Mouse (Mus musculus) megakaryocyte-erythroid progenitor cell, adult 5-6 weeks (primary cell): ENCODE results near the gene Phf20. TPM values are rescaled to one million over a fixed set of nuclear protein-coding genes. Genes with fewer than 3 reads are reported as not detected.

ENCODE experiments used
- ATAC-seq: replicated peaks from 2 replicates; pipeline ENCODE4 v1.8.0; 2016; ENCODE audit warnings: mild to moderate bottlenecking, inconsistent platforms; ENCODE audit not compliant: severe bottlenecking, poor library complexity, low FRiP score, low TSS enrichment
- total RNA-seq, 2 experiments: library from RNA; stranded (forward) in 1 of 2; stranded (reverse) in 1 of 2; fragments of 200-1000, 215-1000 nt in 1 of 2; fragments of >200 nt in 1 of 2; fragmentation: Nextera tagmentation in 1 of 2; gene quantifications; 2 replicates each; pipeline ENCODE4 v1.2.3; 2014 to 2017

Phf20 gene
- total RNA-seq, 2 experiments from 2014 or later, result 31.5 to 56.1 TPM

DNA sequence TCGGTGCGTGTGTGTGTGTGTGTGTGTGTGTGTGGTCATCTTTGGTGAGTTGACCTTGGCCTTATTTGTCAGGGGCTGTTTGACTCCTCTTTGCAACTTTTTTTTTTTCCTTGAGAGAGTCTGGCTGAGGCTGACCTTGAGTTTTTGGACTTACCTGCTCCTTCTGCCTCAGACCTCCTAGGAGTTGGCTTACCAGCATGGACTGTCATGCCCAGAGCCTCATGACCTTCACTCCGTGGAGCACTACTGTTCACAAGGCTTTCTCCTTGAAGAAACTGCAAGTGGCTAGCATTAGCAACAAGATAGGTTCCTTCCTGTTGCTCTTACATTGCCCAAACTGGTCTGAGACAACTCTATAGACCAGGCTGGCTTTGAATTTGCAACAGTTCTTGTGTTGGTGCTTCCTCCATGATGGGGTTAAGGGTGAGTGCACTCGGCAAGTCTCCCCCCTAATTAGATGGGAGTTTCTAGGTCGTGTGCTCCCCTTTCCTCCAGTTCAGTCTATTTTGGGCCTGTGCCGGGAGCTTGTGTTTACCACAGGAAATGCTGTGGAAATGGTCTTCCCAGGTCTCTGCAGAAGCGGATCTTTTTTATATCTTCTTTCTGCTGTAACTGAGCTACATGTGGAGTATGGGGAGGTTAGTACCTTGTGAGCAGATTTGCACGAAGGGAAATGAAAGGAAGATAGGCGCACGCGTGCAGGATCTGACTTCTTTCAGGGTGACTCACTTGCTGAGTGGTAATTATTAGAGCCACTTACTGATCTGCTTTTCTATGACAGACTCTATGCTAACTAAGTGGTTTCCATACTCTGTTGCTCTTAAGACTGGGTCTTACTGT lies 61.9 kb downstream of the Phf20 start:
- no peak for ATAC-seq

DNA sequence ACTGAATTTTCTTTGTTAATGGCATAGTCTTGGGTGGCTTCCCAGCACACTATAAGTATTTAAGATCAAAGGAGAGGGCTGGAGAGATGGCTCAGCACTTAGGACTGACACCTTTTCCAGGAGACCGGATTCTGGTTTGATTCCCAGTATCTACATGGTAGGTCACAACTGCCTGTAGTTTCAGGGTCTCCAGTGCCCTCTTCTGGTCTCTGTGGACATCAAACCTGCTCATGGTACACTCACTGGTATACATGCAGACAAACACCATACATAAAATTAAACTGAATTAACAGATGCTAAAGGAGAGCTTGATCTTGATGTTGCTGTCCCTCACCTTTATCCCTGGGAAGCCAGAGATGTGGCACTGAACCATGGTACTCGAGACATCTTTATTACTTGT lies 64.7 kb downstream of the Phf20 start:
- no peak for ATAC-seq

DNA sequence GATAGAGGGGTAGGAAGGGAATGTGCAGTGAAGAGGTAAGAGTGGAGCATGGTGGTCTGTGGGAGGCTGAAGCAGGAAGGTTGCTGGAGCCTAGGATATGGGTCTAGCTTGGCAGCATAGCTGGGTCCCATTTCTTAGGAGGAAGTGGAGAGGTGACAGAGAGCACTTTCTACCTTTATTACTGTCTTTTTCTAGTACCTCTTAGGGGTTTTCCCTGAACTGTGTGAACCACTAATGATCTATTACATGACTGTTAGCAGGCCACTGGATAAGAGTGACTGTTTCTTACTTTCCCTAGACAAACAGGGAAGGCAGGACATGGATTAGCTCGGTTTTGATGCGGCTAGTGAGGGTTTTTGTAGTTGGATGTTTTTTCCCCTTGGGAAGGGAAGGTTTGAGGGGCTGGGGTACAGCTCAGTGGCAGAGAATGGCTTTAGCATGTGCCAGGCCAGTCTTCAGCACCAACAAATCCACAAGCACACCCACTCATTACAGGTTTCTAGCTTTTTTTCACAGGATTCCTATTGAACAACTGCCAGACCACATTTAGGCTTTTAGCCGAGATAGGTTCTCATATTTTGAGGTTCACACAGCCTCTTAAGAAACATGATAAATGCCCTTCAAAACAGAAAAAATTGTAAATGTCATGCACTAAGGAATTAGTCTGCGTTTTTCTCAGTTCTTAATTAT lies 67.1 kb downstream of the Phf20 start:
- ATAC-seq, result no peak

DNA sequence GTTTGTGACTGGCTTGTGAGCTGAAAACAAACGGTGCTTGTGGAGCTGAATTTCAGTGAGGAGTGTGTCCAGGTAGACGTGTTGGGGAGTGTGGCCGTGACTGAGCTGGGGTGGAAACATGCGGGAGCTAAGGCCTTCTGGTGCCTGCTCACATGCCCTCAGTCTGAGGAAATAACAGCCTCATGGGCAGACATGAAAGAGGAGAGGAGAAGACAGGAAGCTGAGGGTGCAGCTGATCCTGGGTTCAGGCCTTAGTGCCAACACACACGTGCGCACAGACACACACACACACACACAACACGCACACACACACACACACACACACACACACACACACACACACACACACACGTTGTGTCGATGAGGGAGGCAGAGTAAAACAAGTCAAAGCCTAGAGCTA lies 71.4 kb downstream of the Phf20 start:
- ATAC-seq, result no peak

DNA sequence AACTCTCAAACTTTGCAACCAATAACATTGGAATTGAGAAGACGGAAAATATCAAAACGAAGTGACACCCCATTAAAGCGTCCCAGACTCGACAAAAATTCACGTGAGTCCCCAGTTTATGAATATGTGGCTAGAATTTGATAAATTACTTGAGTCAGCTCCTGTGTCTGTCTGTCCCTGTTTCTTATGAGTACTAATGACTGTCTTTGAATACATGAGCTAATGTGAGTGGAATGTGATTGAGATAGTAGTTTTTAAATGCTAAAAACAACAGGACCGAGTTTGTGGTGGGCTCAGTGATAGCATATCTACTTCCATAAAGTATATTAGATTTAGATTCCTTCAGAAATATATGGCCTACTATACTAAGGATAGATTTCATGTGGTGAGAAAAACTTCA lies 76.3 kb downstream of the Phf20 start:
- no peak for ATAC-seq

DNA sequence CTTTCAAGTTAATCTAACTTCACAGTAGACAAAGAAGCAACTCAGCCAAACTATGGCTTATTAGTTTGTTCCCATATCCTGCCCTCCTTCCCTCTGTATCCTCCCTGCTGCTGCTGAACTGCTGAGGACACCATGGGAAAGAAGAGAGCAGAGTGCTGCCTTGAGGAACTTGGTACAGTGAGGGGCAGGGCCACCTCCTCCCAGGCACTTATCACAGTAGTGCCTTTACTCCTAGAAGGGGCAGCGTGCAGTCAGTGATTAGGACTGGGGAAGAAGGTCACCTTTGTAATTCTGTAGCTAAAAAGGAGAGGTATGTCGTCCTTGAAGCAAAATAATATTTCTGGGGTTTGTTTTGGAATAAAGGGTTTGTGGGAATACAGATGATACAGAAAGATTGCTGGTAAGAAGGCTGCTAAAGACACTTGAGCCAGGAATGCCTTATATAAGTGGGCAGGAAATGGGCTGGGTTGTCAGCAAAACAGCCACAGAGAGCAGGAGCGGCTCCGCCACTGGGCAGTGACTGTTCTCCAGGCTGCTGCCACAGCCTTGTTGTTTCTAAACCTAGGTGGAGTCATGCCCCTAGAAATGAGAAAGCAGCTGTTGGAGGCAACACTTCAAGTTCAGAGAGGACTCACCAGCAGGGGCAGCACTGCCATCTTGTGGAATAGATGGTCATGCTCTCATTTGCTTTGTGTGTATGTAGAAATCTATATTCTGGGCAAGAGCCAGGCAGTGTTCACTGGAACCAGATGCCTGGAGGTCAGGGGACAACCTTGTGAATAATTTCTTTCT lies 82.2 kb downstream of the Phf20 start:
- peak; percentile 93 for ATAC-seq

DNA sequence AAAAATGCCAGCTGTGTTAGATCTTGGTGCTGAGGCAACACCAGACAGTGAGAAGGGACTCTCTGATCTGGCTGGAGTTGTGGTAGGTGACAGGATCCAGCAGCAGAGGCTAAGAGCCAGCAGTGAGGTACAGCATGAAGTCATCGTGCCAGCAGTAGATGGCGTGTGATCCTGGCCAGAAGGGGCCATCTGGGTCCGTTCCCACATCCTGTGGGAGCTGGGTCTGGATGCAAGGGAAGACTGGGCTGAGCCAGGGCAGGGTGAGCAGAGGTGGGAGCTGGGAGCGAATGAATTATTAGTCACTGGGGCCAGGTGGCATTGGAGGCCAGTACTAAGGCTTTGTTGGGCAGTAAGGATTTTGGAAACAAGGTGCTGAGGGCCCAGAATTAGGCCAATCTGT lies 85.0 kb downstream of the Phf20 start:
- no peak for ATAC-seq

DNA sequence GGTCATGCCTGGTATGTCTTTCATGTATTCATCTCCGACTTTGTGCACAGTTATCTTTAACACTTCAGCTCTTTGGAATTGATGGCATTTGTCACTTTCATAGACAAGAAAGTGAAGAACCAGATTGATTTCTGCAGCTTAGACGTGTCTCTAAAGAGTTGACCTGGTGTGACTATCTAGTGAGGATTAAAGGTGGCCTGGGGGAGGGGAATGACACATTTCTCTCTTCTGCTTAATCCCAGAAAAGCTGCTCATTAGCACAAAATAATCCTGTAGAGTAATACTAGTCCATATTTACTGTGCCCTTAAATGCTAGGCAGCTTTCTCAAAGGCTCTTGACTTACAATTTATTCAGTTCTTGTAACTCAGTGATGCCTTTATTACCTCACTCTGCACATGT lies 88.9 kb downstream of the Phf20 start:
- ATAC-seq, result no peak

DNA sequence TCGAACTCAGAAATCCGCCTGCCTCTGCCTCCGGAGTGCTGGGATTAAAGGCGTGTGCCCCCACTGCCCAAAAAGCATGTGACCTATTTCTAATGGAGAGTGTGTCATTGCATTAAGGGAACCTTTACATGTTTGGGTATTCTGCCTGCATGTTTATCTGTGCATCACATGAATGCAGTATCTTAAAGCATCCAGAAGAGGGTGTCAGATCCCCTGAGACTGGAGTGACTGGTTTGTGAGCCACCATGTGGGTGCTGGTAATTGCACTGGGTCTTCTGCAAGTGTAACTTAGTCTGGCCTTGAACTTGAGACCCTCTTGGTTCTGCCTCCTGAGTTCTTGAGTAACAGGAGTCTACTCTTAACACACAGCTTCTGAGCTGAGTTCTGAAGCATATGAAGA lies 90.5 kb downstream of the Phf20 start:
- ATAC-seq, result no peak

DNA sequence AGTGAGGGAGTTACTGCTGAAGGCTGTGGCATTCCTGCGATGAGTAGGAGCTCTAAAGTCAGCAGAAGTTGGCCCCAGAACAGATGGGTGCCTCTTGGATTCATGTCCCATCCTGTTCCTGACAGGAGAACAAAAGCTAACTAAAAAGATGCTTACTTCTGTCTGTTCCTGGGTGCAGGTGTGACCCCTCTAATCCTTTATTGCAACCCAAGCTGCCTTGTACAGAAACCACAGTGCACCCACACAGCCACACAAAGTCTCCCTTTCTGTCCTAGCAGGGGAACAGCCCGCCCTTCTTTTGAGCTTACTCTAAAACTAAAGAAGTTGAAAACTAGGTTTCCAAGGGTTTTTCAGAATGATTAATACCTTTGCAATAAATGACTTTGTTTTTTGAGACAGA lies 92.0 kb downstream of the Phf20 start:
- ATAC-seq, result no peak

DNA sequence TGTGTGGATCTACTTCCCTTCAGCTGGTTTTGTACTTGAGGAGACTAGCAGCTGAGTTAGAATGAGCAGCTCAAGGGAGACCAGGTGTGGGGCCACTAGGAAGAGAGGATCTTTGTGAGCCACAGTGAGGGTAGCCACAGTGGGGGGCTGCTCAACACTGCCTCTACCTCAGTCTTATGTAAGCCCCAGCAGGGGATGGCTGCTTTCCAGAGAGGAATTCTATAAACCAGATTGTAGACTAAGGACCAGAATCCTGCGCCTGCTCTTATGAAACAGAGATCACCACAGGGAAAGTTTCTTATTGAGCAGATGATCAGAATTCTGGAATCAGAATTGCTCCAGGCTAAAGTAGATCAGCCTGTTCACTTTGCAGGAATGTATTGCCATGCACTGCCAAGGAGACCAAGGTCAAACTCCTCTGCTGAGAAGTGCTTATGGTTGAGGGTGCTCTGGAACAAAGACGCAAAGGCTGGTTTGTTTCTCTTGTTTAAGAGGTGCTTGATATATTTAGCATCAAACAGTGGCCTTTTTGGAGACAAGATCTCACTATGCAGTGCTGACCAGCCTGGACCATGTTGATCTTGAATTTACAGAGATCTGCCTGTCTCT lies 93.4 kb downstream of the Phf20 start:
- ATAC-seq, result no peak

DNA sequence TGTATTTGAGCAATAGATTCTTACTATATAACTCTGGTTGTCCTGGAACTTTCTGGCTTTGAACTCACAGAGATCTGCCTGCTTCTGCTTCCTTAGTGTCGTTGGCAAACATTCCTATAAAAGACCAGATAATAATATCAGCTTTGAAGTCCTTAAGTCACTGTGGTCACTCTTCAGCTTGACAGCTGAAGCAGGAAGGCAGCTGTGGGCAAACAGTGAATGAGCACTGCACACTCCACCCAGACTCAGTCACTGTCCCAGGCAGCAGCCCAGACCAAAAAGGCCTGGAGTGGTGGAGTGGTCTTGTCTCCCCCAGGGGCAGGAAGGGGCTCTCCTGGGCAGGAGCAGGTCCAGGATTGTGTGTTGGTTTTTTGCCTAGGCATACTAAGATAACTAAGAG lies 95.7 kb downstream of the Phf20 start:
- no peak for ATAC-seq

DNA sequence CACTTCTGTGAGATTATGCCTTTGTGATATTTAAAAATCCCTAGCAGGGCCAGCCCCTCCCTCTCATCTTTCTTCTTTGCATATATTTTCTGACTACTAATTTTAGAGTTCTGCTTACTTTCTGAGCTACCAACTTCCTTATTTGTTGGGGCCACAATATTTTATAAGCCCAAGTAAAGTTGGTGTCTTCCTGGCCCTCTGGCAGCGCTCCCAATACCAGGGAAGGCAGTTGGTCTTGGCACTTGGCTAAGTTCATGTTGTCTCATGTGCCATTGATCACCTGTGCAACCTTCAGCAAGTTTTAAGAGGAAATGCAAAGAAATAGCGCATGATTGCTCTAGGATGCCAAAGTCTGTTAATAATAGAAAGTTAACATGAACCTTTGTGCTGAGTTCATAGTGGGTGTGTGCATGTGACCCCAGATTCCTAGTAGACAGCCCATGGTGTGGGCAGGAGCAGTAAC lies 99.4 kb downstream of the Phf20 start:
- no peak for ATAC-seq

DNA sequence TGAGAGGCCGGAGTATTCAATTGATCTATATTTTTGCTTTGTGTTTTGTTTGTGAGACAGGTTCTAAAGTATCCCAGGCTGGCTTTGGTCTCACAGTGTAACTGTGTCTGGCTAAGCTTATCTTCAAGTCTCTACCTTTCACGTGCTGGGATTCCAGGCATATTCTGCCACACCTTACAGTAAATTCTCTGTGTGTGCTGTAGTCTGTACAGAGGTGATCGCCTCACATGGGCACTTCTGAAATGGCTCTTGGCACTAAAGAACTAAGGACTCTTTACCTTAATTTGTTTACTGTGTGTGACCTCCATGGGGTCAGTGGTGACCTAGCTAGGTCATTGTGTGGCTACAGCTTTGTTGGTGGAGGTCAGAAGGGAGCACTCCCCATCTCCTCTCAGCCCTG lies 99.9 kb downstream of the Phf20 start:
- no peak for ATAC-seq

DNA sequence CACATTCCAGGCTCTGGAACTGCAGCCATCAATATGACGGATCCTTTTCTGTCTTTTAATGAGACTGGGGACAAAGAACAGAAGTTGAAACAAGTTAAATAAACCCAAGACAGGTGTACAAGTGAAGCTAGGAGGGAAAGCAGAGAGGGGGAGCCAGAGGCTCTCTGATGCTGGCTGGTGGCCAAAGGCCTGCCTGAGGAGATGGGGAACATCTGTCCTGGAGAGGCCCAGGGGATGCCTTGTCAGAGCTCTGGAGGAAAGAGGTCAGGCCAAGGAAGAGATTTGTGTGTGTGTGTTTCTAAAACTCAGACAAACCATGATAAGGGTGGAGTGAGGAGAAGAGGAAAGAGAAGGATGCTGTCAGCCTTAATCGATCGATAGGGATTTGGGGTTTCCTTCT lies 101.4 kb downstream of the Phf20 start:
- no peak for ATAC-seq

DNA sequence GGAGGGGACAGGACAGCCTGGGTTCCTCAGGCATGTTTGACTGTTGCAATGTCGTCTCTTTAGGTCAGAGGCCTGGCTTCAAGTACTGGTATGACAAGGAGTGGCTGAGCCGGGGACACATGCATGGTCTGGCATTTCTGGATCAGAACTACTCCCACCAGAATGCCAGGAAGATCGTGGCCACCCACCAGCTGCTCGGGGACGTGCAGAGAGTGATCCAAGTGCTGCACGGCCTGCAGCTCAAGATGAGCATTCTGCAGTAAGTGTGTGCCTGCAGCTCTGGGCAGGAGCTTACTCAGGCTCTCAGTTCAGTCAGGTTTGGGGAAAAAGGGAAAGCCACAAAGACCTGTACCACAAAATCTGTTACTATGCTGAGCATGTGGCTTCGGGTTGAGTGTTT lies 102.2 kb downstream of the Phf20 start:
- no peak for ATAC-seq

DNA sequence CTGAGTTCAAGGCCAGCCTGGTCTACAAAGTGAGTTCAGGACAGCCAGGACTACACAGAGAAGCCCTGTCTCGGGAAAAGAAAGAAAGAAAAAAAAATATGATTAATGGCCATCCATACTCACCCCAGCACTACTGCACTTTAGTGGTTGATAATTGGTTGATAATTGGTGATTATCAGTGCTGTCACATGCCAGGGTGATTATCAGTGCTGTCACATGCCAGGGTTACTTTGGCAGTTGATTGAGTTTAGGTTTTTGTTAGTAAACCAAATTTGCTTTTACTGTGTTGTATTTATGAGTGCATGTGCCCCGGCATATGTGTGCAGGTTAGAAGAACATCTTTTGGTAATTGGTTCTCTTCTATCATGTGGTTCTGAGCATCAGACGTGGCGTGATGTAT lies 105.8 kb downstream of the Phf20 start:
- 0 out of 2 replicates have a peak, but pooled peaks have one; percentile 9 for ATAC-seq

DNA sequence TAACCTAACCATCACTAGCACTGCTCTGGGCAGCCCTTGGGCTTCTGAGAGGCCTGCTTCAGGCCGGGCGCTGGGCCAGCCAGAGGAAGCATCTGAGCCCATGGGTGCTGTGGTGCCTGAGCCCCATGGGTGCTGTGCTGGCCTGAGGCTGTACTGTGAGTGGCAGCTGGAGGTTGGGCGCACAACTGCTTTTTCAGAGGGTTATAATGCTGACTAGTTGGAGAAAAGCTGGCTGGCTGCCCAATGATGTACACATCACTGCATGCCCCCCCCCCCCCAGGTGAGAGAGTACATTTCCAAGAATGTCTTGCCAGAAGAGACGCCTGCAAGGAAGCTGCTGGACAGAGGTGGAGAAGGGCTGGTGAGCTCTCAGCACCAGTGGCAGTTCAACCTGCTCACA lies 108.1 kb downstream of the Phf20 start:
- ATAC-seq, result no peak

DNA sequence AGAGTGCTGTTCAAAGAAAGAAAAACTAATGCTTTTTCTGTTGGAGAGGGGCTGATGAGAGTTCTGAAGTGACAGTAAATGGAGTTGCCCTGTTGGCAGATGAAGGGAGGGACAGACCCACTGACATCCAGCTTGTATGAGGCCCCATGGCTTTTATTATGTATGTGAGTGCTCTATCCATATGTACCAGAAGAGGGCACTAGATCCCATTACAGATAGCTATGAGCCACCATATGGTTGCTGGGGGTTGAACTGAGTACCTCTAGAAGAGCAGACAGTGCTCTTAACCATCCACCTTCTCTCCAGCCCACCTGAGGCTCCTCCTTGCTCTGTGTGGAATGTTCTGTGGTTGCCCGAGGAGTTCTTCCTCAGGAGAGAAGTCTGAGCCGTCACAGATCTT lies 109.6 kb downstream of the Phf20 start:
- ATAC-seq, result peak; percentile 67

DNA sequence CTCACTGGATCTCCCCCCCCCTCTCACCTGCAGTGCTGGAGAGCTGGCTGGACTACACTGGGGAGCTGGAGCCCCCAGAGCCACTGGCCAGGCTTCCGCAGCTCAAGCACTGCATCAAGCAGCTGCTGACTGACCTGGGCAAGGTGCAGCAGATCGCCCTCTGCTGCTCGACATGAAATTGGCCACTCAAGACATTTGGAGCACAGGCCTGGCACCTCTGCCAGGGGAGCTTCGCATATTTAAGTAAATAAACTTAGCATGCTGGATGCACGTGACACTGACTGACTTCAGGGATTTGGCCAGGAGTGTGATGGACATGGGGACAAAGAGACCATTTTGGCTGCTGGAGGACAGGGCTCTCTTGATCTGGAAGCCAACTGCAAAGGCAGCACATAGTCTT lies 111.0 kb downstream of the Phf20 start:
- ATAC-seq, result no peak
